Mouse (Mus musculus): ENCODE measurements around the gene Ano6.

Ano6 gene

GRCm38 (mm10) chr15:95828647-95829254 is 38.1 kb downstream of the Ano6 start:
- no peak for DNase-seq

DNA sequence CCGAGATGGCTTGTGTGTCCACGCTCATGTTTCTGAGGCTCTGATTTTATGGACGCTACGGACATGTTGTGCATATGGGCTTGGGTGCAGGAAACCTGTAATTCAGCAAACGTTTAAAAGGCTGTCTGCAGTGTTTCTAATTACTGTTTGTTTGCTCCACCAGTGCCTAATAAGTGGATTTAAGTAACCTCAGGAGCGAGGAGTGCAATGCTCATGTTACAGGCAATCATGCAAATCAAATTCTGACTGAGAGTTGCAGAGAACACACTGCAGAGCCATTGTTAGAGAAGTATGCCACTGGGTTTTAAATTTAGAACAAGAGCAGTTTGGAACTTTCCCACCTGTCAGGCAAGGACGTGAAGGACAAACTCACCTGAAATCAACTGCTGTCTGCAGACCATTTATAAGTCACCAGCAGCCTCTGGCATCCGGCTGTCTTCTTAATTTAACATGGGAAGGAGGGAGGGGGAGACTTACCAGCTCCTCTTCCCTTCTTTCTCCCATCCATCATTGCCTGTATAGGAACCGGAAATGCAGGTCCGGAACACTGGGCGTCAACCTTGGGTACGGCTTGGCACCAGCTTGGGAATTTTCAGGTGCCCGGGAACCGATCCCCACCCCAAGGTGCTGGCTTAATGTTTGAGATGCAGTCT is 39.0 kb downstream of the Ano6 start:
- DNase-seq = no peak

GRCm38 (mm10) chr15:95830206-95830560 is 39.5 kb downstream of the Ano6 start:
- no peak for DNase-seq

DNA sequence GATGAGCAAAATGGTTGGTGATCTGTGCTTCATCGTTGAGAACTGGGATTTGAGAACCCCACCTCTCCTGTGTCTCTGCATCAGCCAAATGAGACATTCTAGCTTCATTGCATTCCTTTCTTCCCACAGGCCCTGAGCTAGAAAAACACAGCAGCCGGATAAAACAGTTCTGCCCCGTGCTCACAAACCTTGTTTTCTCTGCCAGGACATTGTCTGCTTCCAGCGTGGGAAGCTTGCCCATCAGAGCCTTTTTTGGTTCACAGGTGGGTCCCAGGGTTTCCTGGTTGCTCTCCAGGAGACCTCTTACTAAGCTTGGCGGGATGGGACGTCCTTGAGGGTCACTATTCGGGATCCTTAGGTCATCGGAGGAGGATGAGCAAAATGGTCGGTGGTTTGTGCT is 42.6 kb downstream of the Ano6 start:
- no peak for DNase-seq

DNA sequence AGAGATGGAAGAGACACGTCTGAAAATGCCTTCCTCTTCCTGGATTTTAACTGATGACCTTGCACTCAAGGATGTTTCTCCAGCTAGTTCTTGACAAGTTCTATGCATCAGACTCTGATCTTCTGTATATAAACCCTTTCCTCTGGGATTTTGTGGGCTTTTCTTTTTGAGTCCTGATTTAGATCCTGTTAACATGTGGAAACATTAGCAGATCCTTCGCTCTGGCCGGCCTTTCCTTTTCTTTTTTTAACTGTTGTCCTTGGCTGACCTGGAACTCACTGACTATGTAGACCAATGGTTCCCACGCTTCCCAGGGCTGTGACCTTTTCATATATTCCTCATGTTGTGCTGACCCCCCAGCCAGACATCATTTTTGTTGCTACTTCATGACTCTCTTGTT is 45.4 kb downstream of the Ano6 start:
- no peak for DNase-seq

DNA sequence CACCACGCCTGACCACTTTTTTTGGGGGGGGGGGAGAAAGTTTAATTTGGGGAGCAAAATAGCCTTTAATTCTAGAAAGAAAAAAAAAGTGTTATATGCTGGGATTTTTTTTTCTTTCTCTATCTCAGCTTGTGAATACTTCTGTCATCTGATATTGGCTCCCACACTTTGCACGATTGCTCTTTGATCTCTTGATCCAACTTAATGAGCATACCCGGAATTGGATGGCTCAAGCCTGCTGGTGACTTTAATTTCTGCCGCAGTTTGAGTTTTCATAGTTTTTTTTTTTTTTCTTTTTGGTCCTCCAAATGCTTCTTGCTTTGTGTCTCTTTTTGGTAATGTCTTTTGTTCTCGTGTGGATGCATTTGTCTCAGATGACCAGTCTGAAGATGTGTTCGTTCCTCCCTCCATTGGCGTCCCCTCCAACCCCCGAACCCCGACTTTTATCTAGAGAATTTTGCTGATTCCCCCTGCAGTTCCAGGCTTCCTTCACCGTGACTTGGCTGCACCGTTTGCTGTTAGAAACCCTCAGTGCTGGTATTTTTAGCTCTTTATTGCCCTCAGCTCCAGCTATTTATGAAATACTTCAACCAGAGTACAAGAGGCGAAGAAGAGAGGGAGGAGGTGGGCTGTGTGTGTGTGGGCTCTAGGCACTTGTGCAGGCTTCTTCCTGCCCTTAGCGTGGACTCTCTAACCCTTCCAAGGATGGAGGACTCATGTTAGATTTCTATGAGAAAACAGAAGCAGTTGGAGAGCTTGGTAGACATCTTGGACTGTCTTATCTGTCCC is 46.2 kb downstream of the Ano6 start:
- DNase-seq = no peak

DNA sequence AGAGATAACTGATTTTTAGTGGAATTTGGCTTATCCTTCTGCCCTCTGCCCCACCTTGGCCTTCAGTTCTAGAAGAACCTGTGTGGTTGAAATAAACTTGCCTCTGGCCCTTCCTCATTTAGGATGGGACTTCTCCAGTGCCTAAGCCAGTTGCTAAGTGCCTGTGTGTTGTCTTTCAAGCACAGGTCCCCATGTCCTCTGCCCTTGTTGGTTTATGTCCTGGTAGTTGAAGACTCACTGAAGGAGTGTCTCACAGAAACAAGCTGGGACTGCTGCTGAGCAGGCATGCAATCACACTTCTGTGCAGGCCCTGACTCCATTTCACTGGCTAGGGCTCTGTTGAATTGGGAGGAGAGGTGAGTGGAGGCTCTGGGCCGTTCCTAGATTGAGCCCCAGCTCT is 46.9 kb downstream of the Ano6 start:
- no peak for DNase-seq

GRCm38 (mm10) chr15:95838171-95839020 is 47.8 kb downstream of the Ano6 start:
- no peak for DNase-seq

GRCm38 (mm10) chr15:95839789-95840188 is 49.1 kb downstream of the Ano6 start:
- no peak for DNase-seq

DNA sequence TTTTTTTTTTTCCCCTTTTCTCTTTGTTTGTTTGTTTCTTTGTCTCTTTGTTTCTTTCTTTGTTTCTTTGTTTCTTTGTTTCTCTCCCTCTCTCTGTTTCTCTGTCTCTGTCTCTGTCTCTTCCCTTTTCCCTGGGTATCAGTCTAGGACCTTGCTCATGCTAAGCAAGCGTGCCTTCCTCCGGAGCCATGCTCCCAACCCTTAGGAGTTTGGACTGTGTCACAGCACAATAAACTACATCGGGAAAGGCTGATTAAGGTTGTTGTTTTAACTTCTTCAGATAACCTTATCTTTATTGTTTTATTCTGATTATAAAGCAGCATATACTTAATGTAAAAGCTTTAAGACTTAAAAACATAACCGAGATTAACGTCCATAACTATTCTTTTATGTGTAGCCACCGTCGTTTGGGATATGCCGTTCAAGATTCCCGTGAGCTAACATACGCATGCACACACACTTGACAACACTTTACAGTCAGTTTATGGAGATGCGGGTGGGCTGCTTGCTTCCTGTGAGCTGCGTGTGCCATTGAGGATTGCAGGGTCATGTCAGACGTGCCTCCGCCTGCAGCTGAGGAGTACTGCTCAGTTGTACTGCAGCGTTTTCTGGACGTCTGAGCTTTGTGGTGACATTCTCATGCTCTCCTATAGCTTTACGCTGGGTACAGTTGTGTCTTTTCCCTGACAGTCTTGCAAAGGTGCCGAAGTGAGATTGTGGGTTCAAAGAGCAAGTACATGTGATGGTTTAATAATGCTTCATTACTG is 52.7 kb downstream of the Ano6 start:
- DNase-seq = no peak

DNA sequence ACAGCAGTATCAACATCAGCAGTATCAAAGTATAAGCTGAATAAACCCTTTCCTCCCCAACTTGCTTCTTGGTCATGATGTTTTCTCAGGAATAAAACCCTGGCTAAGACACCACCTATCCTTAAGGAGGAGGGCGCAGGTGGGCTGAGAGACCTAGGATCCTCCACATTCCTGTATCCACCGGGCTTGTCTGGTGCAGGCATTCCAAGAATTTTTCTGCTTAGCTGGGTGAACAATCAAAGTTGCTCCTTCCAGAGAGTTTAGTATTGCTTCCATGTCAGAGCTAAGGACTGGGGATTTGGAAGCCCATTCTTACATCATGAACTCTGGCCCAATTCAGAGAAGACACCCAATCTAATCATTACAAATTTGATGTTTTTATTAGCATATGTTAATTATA is 53.8 kb downstream of the Ano6 start:
- no peak for DNase-seq

DNA sequence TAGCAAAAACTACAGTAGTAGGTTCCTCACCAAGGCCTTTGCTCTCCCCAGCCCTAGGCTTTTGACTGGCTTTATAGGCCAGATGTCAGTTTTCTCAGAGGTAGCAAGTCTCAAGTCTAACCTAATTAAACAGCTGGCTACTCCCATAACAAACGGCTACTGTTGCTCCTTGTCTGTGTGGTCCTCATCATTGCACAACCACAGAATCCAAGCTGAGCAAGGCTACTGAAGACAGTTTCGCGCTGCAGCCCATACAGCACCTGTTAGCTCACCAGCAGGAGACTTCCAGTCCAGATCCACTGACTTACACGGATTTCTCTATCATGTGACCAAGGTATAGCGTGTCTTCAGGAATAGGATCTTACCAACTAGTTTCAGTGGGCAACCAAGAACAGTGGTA is 55.5 kb downstream of the Ano6 start:
- no peak for DNase-seq

- DNase-seq = no peak
Observed at GRCm38 (mm10) chr15:95848493-95849064, 57.9 kb downstream of the Ano6 start.

- DNase-seq = peak; percentile 37
Observed at GRCm38 (mm10) chr15:95849513-95850411, 59.1 kb downstream of the Ano6 start.

DNA sequence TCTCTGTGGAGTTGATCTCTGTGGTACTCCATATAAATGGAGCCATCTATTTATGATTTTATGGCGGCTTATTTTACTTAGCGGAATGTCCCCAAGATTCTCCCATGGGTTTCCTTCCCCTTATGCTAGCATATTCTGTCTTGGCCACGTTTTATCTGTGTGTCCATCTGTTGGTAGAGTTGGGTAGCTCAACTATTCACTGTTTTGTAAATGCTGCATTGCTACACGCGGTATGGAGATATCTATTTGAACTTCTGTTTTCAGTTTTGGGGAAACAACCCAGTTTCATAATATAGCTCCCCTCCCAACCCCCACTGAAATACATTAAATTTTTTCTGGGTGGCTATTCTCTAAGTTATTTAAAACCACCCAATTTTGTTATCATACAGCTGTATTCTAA is 59.9 kb downstream of the Ano6 start:
- no peak for DNase-seq

GRCm38 (mm10) chr15:95855051-95855844 is 64.6 kb downstream of the Ano6 start:
- no peak for DNase-seq

DNA sequence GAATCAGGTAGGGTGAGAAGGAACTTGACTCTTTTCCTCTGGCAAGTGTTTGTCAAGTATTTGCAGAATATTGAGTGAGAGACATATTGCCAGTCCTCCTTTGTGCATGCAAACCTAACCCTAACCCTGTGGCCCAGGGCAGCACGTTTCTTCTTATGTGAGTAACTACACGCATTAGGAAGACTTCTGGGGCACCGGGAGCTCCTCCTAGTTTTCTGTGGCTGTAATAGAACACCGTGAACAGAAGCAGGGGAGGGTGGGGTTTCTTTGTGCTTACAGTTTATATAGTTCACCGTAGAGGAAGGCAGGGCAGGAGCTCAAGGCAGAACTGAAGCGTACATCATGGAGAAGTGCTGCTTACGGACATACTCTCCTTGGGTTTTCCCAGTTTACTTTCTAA is 65.3 kb downstream of the Ano6 start:
- DNase-seq = no peak

GRCm38 (mm10) chr15:95856684-95857595 is 66.3 kb downstream of the Ano6 start:
- DNase-seq = no peak

Measured in thymus, postnatal 14 days (tissue).